Mouse (Mus musculus): ENCODE data around the gene Taf13.

- TF ChIP-seq POLR2A (IDR thresholded peaks at IDR 0.05; ENCODE audit: insufficient read depth, low read length), result no peak
- no peak for TF ChIP-seq CTCF (IDR thresholded peaks at IDR 0.05; ENCODE audit: low read depth, low read length)
- no peak for TF ChIP-seq EP300 (IDR thresholded peaks at IDR 0.05; ENCODE audit: insufficient read depth, low read depth, low read length)
Measured at GRCm38 (mm10) chr3:108570813-108571212, 685 bp upstream of the Taf13 start.
